31 mouse cellular contexts compared by ENCODE assay signal in the genomic region with DNA sequence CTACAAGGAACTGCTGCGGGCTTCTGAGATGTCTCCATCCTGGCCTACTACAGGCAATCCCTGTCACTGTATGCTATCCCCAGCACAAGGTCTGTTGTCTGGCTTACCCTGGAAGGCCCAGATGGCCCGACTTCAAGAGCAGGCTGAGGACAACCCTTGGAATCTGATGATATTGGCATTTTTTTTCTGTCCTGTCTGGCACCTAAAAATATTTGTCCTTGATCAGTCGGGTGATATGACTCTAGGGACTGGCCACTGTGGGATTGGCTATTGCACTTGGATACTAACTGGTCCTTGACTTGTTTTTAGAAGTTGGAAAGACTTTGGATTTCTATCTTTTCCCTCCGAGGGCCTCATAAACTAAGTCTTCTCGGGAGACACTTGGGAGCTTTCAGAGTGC. TPM values are rescaled to one million over a fixed set of nuclear protein-coding genes. Genes with fewer than 3 reads are reported as not detected.
DNase-seq lines count a peak whose midpoint lies in the region; ATAC-seq and TF ChIP-seq lines count a peak whose summit lies in the region.
"Had no signal": no experiment of that assay in that cellular context is flagged by ENCODE, and none has a peak within 500 bp of the region (broad histone marks: within the 10 kb centered on the region; RNA-seq: fewer than 3 reads in every experiment).

No protein-coding gene starts in this region.

- TF ChIP-seq CTCF in gastrocnemius, adult 2 months (IDR thresholded peaks at IDR 0.05) = no peak
- no peak for TF ChIP-seq CTCF in kidney, adult 2 months (conservative IDR thresholded peaks at IDR 0.05; ENCODE audit: insufficient read depth, insufficient read length, low read depth, low read length)

- no peaks in the 10 kb centered on the region for H3K9me3 ChIP-seq in heart, embryonic 12.5 days (replicated peaks)
- H3K9me3 ChIP-seq: embryonic facial prominence, embryonic 13.5 days; embryonic facial prominence, embryonic 15.5 days; forebrain, embryonic 10.5 days; forebrain, embryonic 12.5 days; G1E had no signal

- no peak overlapping the region for H3K4me3 ChIP-seq in gastrocnemius, adult 2 months
- no peak overlapping the region for H3K4me3 ChIP-seq in heart, embryonic 12.5 days
- H3K4me3 ChIP-seq in brown adipose tissue, adult 24 weeks (ENCODE audit: insufficient read depth, low read depth, low read length) = no peak overlapping the region
- H3K4me3 ChIP-seq in kidney, adult 2 months (ENCODE audit: insufficient read depth, low read depth, low read length) = no peak overlapping the region
- H3K4me3 ChIP-seq: embryonic facial prominence, embryonic 13.5 days; embryonic facial prominence, embryonic 15.5 days; erythroblast, embryonic 14.5 days; forebrain, embryonic 10.5 days; forebrain, embryonic 12.5 days had no signal

- no peaks in the 10 kb centered on the region for H3K4me1 ChIP-seq in heart, embryonic 12.5 days (replicated peaks)
- H3K4me1 ChIP-seq in brown adipose tissue, adult 24 weeks (ENCODE audit: control insufficient read depth, insufficient read depth, insufficient read length, low read length) = peaks cover 9% of the 10 kb centered on the region
- no peaks in the 10 kb centered on the region for H3K4me1 ChIP-seq in kidney, adult 2 months (ENCODE audit: control insufficient read depth, insufficient read depth, low read length)
- H3K4me1 ChIP-seq: embryonic facial prominence, embryonic 13.5 days; embryonic facial prominence, embryonic 15.5 days had no signal

- intact Hi-C loops in gastrocnemius, adult 2 months (cut with DNase I) = no loop called here

- ATAC-seq in heart, embryonic 12.5 days (ENCODE audit: insufficient number of reproducible peaks, low FRiP score) = no peak
- ATAC-seq: activated CD4-positive, CD25-positive, alpha-beta regulatory T cell, adult 4 months; CD4-positive, CD25-positive, alpha-beta regulatory T cell, adult 4 months; forebrain, embryonic 14.5 days; forebrain, embryonic 16.5 days; Patski had no signal

- WGBS in heart, embryonic 12.5 days = 64% methylated on average over 5 of the region's 5 CpGs
- 80% methylated on average over 5 of the region's 5 CpGs for WGBS in kidney, adult 2 months

- H3K9ac ChIP-seq in heart, embryonic 12.5 days = no peak overlapping the region
- H3K9ac ChIP-seq: embryonic facial prominence, embryonic 13.5 days; embryonic facial prominence, embryonic 15.5 days; forebrain, embryonic 12.5 days had no signal

- H3K27me3 ChIP-seq in heart, embryonic 12.5 days (replicated peaks) = peaks cover 6% of the 10 kb centered on the region; the same call in 1 of the 2 replicates
- H3K27me3 ChIP-seq in kidney, adult 2 months (replicated peaks; ENCODE audit: control insufficient read depth, insufficient read depth, low read length) = no peaks in the 10 kb centered on the region
- H3K27me3 ChIP-seq: embryonic facial prominence, embryonic 15.5 days had no signal

- no peak overlapping the region for H3K4me2 ChIP-seq in heart, embryonic 12.5 days
- H3K4me2 ChIP-seq: embryonic facial prominence, embryonic 13.5 days; embryonic facial prominence, embryonic 15.5 days; forebrain, embryonic 12.5 days had no signal

- no peak for TF ChIP-seq POLR2A in kidney, adult 2 months (IDR thresholded peaks at IDR 0.05; ENCODE audit: low read depth, low read length)

- peak; percentile 24 for DNase-seq in adrenal gland, postnatal 10 days
- DNase-seq in adrenal gland, adult 8-10 months = no peak
- peak; percentile 37 for DNase-seq in gastrocnemius, adult 2 months
- no peak for DNase-seq in gastrocnemius, adult 8-10 months (ENCODE audit: low spot score in 2 of 2)
- peak; percentile 70 for DNase-seq in heart, adult 11 months
- no peak for DNase-seq in kidney, adult 2 months
- DNase-seq: adrenal gland, postnatal 36 days; B cell, adult 2 months; cerebellum, adult 11 months; cerebellum, adult 18-20 months; cerebellum, adult 8-10 months; cerebellum, adult 9-11 months; cerebellum, postnatal 36 days; embryo, embryonic 11 days had no signal

- H3K27ac ChIP-seq in gastrocnemius, adult 2 months = peak overlapping the region; percentile 58
- H3K27ac ChIP-seq in heart, embryonic 12.5 days (ENCODE audit: poor library complexity, severe bottlenecking) = no peak overlapping the region
- H3K27ac ChIP-seq in brown adipose tissue, adult 24 weeks (replicated peaks; ENCODE audit: low read depth, low read length) = peak overlapping the region; percentile 84
- no peak overlapping the region for H3K27ac ChIP-seq in kidney, adult 2 months (ENCODE audit: insufficient read depth, low read depth, low read length)
- H3K27ac ChIP-seq: embryonic facial prominence, embryonic 13.5 days; embryonic facial prominence, embryonic 15.5 days; forebrain, embryonic 10.5 days; forebrain, embryonic 12.5 days had no signal

- H3K36me3 ChIP-seq in heart, embryonic 12.5 days = no peaks in the 10 kb centered on the region
- H3K36me3 ChIP-seq in kidney, adult 2 months (ENCODE audit: control insufficient read depth, insufficient read depth, low read length) = no peaks in the 10 kb centered on the region
- H3K36me3 ChIP-seq: embryonic facial prominence, embryonic 13.5 days; embryonic facial prominence, embryonic 15.5 days; forebrain, embryonic 10.5 days; forebrain, embryonic 12.5 days; G1E had no signal

RNA-seq across cellular contexts. Expression of gene Hilpda, which starts 10.5 kb away (rescaled TPM):
- total RNA-seq in adrenal gland, postnatal 10 days (2021) = 10 to 100 TPM in 1 of 2 experiments, 1 to 10 TPM in 1; 9.5 to 14.1 TPM
- total RNA-seq in adrenal gland, adult 8-10 months (2022) = 1 to 10 TPM; 4.6 to 9.3 (median 7.7) TPM
- total RNA-seq in gastrocnemius, adult 2 months (2021) = 1 to 10 TPM; 2.9 to 4.0 TPM
- 1 to 10 TPM; 2.8 to 3.9 (median 3.3) TPM for total RNA-seq in gastrocnemius, adult 8-10 months (2022)
- 22.7 TPM in 2 replicates for polyA plus RNA-seq in heart, embryonic 12.5 days (2016; fragmentation: Nextera tagmentation; extraction: Ambion mirVana)
- 9.2 and 22.3 TPM in 2 replicates for polyA plus RNA-seq in brown adipose tissue, adult 24 weeks (2012; ENCODE audit: insufficient read depth, insufficient read length, missing spikeins)
- 6.5 and 7.4 TPM in 2 replicates for polyA plus RNA-seq in kidney, adult 2 months (2012; rRNA removed)

RNA-seq across cellular contexts. Expression of gene Fam71f2, which starts 17.6 kb away (rescaled TPM):
- under 1 TPM in 1 of 2 experiments, not detected in 1; 0.70 TPM for total RNA-seq in adrenal gland, postnatal 10 days (2021)
- under 1 TPM in 1 of 4 experiments, not detected in 3; 0.23 TPM for total RNA-seq in adrenal gland, adult 8-10 months (2022)
- total RNA-seq in gastrocnemius, adult 2 months (2021) = under 1 TPM in 1 of 2 experiments, not detected in 1; 0.25 TPM
- not detected for total RNA-seq in gastrocnemius, adult 8-10 months (2022)
- polyA plus RNA-seq in heart, embryonic 12.5 days (2016; fragmentation: Nextera tagmentation; extraction: Ambion mirVana) = 0.26 TPM in 1 of 2 replicates, not detected in the other
- not detected in 2 replicates for polyA plus RNA-seq in brown adipose tissue, adult 24 weeks (2012; ENCODE audit: insufficient read depth, insufficient read length, missing spikeins)
- 0.39 and 0.45 TPM in 2 replicates for polyA plus RNA-seq in kidney, adult 2 months (2012; rRNA removed)
- total RNA-seq: adrenal gland, adult 18-20 months; adrenal gland, postnatal 36 days; common myeloid progenitor, adult 5-6 weeks had no signal
- polyA plus RNA-seq: erythroblast, embryonic 14.5 days; G1E had no signal

RNA-seq across cellular contexts. Expression of gene Impdh1, which starts 45.7 kb away (rescaled TPM):
- total RNA-seq in adrenal gland, postnatal 10 days (2021) = 100 to 1,000 TPM; 351 to 403 TPM
- total RNA-seq in adrenal gland, adult 8-10 months (2022) = 10 to 100 TPM; 46.9 to 67.5 (median 53.0) TPM
- total RNA-seq in gastrocnemius, adult 2 months (2021) = 10 to 100 TPM in 1 of 2 experiments, 1 to 10 TPM in 1; 9.9 to 10.3 TPM
- 10 to 100 TPM in 3 of 4 experiments, 1 to 10 TPM in 1; 9.7 to 13.5 (median 10.9) TPM for total RNA-seq in gastrocnemius, adult 8-10 months (2022)
- polyA plus RNA-seq in heart, embryonic 12.5 days (2016; fragmentation: Nextera tagmentation; extraction: Ambion mirVana) = 39.5 and 40.8 TPM in 2 replicates
- polyA plus RNA-seq in brown adipose tissue, adult 24 weeks (2012; ENCODE audit: insufficient read depth, insufficient read length, missing spikeins) = 68.7 and 105 TPM in 2 replicates
- 16.8 and 17.7 TPM in 2 replicates for polyA plus RNA-seq in kidney, adult 2 months (2012; rRNA removed)

RNA-seq across cellular contexts. Expression of gene Fam71f1, which starts 57.1 kb away (rescaled TPM):
- not detected for total RNA-seq in adrenal gland, postnatal 10 days (2021)
- not detected for total RNA-seq in adrenal gland, adult 8-10 months (2022)
- not detected for total RNA-seq in gastrocnemius, adult 2 months (2021)
- not detected for total RNA-seq in gastrocnemius, adult 8-10 months (2022)
- 0.18 TPM in 2 replicates for polyA plus RNA-seq in heart, embryonic 12.5 days (2016; fragmentation: Nextera tagmentation; extraction: Ambion mirVana)
- not detected in 2 replicates for polyA plus RNA-seq in brown adipose tissue, adult 24 weeks (2012; ENCODE audit: insufficient read depth, insufficient read length, missing spikeins)
- 0.11 TPM in 1 of 2 replicates, not detected in the other for polyA plus RNA-seq in kidney, adult 2 months (2012; rRNA removed)
- total RNA-seq: adrenal gland, adult 18-20 months; adrenal gland, postnatal 36 days; CH12.LX; common myeloid progenitor, adult 5-6 weeks had no signal
- polyA plus RNA-seq: activated CD4-positive, CD25-positive, alpha-beta regulatory T cell, adult 4 months; CD4-positive, CD25-positive, alpha-beta regulatory T cell, adult 4 months; embryonic facial prominence, embryonic 11.5 days; embryonic facial prominence, embryonic 13.5 days; embryonic facial prominence, embryonic 15.5 days; erythroblast, embryonic 14.5 days; forebrain, embryonic 10.5 days; forebrain, embryonic 12.5 days; forebrain, embryonic 14.5 days; forebrain, embryonic 16.5 days; G1E had no signal

Comparison
In these comparisons a context has a peak if more than half of its experiments do, and no peak if none do; other contexts are left out.
1. DNase-seq: peak in adrenal gland, postnatal 10 days (single experiment), gastrocnemius, adult 2 months (single experiment) and heart, adult 11 months (single experiment); none in adrenal gland, adult 8-10 months (single experiment), gastrocnemius, adult 8-10 months (0 of 2) and kidney, adult 2 months (single experiment).
2. RNA of gene Impdh1, which starts 45.7 kb away (total RNA-seq): 351 to 403 TPM in adrenal gland, postnatal 10 days; 46.9 to 67.5 TPM in adrenal gland, adult 8-10 months, 9.7 to 13.5 TPM in gastrocnemius, adult 8-10 months and 9.9 to 10.3 TPM in gastrocnemius, adult 2 months; every median in the first group is over 4 times any median in the second.
3. H3K27ac ChIP-seq: peak in gastrocnemius, adult 2 months (single experiment) and brown adipose tissue, adult 24 weeks (single experiment); none in heart, embryonic 12.5 days (single experiment) and kidney, adult 2 months (single experiment).